Mouse (Mus musculus) megakaryocyte progenitor cell, adult 5-6 weeks (primary cell): Measurements from ENCODE around the gene Gmeb2. TPM values are rescaled to one million over a fixed set of nuclear protein-coding genes. Genes with fewer than 3 reads are reported as not detected.

Experiments used
- ATAC-seq: replicated peaks from 2 replicates; pipeline ENCODE4 v1.8.0; 2016; ENCODE audit warnings: mild to moderate bottlenecking, moderate TSS enrichment, inconsistent platforms; ENCODE audit not compliant: poor library complexity
- total RNA-seq, 2 experiments: library from RNA; stranded (forward) in 1 of 2; stranded (reverse) in 1 of 2; fragments of 157-497, 149-512 nt in 1 of 2; fragments of 200-1000 nt in 1 of 2; gene quantifications; 2 replicates each; pipeline versions ENCODE4 v1.2.3 to v1.2.4; 2015 to 2017

Gene Gmeb2
- 12.5 and 12.6 TPM in 2 replicates for total RNA-seq (2015)
- 13.4 and 13.6 TPM in 2 replicates for total RNA-seq (2017)

DNA sequence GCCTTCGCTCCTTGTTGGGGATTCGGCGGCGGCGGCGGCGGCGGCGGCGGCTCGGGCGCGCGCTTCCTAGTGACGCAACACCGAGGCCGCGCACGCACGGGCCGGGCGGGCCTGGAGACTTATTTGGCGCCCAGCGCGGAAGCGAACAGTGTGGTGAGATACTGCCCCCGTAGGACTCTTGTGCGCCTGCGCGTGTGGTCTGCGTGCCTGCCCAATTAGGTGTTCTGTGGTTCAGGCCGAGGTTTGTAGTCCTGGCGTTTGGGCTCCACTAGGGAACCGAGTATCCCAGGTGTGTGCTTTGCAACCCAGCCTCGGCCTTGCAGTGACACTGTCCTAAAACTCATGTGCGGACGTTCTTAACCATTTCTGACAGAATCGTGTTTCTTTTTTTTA lies at the start of gene Gmeb2:
TSS of gene Gmeb2 (minus strand) at position 78 of the 393 bp plus-strand sequence.
- ATAC-seq = peak; percentile 82

DNA sequence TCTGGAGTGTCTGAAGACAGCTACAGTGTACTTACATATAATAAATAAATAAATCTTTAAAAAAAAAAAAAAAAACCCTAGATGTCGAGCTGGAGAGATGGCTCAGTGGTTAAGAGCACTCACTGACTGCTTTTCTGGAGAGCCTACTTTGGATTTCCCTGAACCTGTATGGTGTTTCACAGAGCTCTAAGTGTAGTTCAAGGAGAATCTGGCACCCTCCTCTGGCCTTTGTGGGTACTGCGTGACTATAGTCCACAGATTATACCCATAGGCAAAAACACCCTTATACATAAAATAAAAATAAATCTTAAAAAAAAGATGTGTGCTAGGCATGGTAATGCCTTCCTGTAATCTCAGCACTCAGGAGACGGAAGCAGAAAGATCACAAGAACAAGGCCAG lies 46.2 kb upstream of the Gmeb2 start:
- ATAC-seq = peak; percentile 99

DNA sequence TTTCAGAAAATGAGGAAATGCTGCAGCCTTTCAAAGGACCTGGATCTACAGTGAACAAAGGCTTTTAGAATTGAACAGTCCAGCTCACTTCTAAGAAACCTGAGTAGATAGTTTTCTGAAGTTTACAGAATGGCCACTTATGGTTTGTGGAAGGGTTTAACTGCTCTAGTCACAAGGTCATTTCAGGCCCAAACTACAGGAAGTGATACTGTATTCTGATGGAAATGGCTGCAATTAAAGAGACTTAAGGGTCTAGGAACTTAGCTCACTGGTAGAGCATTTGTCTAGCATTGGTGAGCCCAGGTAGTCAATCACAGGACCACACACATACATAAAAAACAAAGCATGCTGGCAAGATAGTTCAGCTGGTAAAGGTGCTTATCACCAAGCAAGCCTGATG lies 44.7 kb upstream of the Gmeb2 start:
- no peak for ATAC-seq

DNA sequence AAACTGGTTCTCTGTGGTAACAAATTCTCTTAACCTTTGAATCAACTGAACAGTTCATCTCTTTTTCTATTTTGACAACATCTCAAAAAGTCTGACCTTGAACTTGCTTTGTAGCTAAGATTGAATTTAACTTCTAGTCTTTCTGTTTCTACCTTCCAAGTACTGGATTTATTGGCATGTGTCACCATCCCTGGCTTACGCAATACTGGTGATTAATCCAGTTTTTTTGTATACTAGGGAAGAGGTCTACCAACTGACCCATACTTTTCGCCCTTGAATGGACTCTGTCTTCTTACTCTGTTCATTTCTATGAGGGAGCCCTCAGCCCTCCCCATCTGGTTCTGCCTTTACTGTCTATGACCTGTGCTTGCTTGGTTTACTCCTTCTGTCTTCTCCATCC lies 38.3 kb upstream of the Gmeb2 start:
- ATAC-seq = no peak

DNA sequence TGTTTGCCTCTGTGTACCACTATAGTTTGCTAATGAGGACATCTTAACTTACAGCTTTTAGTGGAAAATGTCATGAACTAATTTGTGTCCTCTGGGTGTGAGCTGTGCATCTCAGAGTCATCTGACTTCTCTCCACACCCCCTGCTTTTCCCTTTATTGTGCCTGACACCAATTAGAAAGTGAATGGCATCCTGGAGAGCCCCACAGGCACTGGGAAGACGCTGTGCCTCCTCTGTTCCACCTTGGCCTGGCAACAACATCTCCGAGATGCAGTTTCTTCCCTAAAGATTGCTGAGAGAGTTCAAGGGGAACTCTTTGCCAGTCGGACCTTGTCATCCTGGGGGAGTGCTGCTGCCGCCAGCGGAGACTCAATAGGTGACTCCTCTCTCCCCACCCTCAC lies 34.3 kb upstream of the Gmeb2 start:
- ATAC-seq = no peak

DNA sequence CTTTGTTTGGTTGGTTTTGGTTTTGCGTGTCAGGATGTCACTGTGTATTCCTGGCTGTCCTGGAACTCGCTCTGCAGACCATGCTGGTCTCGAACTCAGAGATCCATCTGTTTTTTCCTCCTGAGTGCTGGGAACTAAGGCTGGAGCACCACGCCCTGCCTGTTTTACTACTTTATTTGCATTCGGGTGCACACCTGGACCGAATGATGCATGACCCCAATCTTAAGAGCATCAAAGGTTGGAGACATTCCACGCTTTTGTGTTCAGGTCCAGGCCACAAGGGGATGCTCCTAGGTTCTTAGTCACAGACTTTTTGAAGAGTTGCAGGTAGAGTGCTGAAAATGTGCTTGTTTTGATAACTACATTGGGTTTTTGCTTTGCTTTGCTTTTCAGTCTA lies 32.3 kb upstream of the Gmeb2 start:
- no peak for ATAC-seq

DNA sequence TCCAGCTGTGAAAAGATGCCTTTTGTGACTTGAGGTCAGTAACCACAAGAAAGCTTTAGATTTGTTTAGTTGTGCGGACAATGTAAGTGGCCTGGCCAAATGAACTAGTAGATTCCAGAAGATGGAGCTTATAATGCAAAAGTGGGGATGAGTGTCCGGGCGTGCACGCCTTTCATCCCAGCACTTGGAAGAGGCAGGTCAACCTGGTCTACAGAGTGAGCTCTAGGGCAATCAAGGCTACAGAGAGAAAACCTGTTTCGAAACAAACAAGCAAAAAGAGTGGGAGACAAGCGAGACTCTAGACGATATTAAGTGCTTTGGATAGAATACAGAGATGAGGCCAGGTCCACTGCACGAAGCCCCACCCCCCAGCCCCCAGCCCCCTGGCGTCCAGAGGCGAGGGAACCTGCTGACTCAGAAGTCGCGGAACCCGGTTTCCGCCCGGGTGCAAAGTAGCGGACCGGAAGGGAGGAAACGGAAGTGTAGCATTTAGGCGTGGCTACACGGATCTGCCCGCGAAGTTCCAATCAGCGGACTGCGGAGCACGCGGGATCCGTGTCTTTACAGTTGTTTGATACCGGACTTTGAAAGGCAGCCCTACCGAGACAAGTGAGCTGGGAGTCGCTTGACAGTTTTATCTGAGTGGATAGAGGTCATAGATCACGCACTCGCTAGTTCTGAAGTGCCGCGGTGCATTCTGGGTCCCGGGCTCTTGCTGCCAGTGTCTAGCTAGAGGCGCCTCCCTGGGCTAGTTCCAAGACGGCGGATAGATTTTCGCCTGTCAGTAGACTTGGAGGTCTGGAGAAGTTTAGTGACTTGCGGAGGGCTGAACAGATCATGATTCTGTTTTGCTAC lies 31.6 kb upstream of the Gmeb2 start, which contains the start of gene Rtel1:
TSS of gene Rtel1 (plus strand) at position 492 of the 855 bp plus-strand sequence.
- ATAC-seq = peak; percentile 97

DNA sequence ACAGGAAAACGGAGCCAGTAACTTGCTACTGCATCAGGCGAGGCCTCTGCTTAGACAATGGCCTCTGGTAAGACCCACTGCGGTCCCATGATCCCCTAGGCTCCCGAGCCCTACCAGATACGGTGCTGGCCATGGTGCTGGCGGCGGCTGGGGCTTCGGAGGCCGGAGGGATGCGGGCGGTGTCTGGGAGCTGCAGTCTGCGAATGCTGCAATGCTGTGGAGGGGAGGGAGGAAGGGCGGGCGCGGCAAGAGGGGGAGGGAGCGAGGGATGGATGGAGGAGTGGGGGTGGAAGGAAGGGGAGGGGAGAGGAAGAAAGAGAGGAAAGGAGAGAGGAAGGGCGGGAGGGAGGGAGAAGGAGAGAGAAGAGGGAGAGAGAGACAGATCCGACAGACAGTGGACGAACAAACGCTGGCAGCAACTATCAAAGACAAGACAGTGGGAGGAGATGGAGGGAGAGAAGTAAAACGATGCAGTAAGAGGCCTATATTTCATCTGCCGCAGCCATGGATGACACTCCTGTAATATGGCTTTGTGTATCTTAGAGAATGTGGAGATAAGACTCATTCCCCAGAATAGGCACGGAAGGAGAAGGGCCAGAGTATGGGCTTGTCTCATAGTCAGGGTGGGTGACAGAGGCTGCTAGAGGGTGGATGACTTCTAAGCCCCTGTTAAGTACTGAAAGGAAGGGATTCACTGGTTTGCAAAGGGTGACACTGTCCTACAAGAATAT lies 26.4 kb upstream of the Gmeb2 start, which contains the start of gene Stmn3:
TSS of gene Stmn3 (minus strand) at position 421 of the 731 bp plus-strand sequence.
- ATAC-seq = peak; percentile 96

DNA sequence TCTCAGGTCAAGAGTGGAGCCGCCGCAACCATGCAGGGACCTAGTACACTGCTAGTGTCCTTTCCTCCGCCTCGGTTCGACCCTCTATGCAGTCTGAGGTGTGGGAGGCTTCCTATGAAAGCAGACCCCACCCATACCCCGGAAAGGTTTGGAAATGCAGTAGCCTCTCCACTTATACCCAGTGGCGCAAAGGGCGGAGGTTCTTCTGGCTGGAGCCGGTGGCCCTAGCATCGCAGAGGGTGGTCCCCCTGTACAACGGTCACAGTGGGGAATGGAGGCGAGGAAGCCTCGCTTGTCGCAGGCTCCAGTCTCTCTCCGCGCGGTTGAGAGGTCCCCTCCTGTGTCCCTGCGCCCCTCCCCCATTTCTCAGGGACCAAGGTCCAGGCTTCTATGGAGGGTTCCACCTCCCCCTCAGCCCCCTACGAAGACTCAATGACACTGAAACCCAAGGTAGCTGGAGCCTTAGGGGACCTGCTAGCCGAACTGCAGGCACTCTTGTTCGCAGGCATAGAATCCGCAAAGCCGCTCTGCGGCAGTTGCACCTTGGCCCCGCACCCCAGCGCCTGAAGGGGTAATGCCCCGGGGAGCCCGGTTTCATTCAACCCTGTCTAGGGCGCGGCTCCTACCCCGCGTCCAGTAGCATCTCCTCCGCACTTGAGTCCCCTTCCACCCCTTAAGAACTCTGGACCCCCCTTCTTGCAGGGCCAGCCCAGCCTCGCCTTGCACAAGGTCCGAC lies 25.7 kb upstream of the Gmeb2 start:
- ATAC-seq = no peak

DNA sequence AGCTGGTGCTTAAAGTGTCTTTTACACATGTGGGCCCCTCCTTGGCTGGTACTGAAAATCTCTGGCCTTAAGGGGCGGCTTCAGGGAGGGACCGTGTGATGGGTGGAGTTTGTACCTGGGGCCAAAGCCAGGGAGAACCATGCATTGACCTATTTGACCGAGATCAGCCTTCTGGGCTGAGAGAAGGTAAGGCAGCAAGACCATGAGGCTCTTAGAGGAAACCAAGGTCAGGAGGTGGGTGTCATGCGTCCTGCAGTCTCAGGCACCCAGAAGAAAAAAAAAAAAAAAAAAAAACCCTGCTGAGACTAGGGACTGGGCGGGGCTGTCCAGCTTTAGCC lies 25.1 kb upstream of the Gmeb2 start:
- ATAC-seq = no peak

DNA sequence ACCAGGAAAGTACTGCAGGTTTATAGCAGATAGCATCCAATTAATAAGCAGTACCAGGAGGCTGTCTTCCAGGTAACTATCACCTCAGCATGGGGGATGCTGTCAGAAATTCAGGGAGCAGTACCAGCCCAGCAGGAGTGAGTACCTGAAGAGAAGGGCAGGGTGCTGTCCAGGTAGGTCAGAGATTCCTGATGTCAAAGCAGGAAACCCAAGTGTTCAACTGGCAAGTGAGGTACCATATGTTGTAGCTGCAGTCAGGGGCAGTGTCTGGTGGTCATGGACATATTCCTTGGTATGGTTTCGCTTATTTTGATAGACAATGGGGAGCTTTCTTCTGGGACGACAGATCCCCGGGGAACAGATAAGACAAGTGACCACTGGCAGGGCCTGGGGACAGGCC lies 24.6 kb upstream of the Gmeb2 start:
- no peak for ATAC-seq

DNA sequence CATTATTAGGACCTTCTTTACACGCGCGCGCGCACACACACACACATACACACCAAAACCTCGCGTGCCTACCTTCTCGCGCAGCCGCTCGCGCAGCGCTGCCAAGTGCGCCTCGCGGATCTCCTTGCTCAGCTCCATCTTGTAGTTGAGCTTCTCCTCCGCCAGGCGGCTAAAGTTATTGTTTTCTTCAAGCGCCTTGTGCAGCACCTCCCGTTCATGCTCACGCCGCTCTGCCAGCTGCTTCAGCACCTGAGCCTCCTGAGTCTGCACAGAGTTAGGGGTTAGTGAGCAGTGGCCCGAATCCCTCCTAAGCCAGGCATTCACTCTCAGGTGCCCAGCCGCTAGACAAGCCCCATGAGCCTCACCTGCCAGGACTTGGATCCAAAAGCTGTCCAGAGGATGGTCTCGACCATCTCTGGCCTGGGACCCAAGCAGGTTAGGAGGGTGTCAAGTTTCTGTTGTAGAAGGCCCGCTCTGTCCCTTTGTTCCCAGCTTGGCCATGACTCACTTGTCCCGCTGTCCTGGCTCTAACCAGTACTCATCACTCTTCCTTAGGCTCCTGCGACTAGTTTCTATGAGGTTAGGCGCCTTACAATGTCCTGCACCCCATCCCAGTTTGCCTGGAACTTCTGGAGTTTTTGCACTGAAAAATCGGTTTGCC lies 19.4 kb upstream of the Gmeb2 start:
- peak; percentile 83 for ATAC-seq

DNA sequence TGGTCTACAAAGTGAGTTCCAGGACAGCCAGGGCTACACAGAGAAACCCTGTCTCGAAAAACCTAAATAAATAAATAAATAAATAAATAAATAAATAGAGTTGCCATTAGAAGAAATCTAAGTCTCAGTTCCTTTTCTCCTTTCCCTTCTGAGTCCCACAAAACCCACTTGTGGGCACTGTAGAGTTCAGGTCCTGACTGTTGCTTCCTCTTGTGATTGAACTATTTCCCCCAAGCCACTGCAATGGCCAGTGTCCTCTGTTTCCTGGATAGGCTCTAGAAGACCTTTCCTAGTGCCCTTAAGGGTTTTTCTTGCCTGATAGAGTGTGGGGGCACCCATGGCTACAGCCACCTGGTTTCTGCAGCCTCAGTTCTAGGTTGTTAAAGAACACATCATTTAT lies 17.1 kb upstream of the Gmeb2 start:
- ATAC-seq = peak; percentile 51

DNA sequence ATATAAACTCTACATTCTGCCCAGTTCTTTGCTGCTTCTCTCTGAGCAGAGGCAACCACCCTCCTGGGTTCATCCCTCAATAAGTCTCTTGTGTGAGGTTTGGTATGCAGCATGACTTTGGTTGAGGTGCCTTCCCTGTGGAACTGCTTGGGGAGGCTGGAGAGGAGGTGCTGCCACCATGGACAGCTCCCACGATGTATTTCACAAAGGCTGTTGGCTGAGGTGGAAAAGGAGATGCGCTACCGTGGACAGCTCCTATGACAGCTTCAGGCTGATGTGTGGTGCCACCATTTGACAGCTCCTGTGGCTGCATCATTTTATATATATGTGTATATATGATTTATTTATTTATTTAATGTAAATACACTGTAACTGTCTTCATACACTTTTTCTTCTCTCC lies 14.2 kb upstream of the Gmeb2 start:
- ATAC-seq = peak; percentile 95

DNA sequence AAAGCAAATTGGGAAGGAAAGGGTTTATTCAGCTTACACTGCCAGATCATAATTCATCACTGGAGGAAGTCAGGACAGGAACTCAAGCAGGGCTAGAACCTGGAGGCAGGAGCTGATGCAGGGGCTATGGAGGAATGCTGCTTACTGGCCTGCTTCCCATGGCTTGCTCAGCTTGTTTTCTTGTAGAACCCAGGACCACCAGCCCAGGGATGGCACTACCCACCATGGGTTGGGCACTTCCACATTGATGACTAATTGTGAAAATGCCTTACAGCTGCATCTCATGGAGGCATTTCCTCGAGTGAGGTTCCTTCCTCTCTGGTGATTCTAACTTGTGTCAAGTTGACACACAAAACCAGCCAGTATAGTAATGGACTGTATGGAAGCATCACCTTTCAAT lies 3.1 kb upstream of the Gmeb2 start:
- ATAC-seq = no peak

DNA sequence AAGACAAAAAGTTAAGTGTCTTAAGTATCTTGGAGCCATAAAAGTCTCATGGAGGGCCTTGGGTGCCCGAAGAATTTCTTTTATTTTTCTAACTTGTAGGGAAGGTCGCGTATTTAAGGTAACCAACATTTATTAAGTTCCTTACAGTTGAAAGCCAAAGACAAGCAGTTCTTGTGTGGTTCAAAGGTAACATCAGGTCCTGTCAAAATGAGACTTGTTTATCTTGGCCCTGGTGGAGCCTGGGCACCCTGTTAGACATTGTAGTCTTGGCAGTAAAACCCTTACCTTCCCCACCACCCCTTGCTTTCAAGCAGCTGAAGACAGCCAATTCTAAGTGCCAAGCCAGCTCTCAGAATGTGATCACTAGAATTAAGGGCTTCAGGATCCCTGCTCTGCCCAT lies 856 bp upstream of the Gmeb2 start:
- no peak for ATAC-seq

DNA sequence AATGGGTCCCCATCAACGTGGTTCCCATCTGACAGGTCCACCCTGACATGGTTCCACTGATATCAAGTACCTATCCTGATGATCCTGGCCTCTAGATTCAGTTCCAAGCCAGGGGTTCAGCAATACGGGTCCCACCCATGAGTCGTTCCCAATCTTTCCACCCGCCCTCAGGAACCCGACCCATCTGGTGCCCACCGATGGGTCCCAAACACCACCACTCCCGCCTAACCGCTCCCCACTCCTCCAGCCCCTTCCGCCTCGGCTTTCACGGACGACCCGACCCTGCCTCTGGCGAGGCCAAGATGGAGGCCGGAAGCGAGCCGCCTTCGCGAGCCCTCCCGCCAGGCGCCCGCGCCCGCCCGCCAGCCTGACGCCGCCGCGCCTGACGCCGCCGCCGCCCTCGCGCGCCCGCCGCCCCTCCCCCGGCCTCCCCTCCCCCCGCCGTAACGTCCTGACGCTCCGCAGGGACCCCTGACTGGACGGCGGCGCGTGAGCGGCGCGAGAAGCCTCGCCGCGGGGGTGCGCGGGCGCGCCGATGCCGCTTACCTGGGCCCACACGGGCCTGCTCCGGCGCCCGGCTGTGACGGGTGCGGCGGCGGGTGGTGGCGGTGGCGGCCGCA lies 387 bp downstream of the Gmeb2 start:
- ATAC-seq = peak; percentile 62

DNA sequence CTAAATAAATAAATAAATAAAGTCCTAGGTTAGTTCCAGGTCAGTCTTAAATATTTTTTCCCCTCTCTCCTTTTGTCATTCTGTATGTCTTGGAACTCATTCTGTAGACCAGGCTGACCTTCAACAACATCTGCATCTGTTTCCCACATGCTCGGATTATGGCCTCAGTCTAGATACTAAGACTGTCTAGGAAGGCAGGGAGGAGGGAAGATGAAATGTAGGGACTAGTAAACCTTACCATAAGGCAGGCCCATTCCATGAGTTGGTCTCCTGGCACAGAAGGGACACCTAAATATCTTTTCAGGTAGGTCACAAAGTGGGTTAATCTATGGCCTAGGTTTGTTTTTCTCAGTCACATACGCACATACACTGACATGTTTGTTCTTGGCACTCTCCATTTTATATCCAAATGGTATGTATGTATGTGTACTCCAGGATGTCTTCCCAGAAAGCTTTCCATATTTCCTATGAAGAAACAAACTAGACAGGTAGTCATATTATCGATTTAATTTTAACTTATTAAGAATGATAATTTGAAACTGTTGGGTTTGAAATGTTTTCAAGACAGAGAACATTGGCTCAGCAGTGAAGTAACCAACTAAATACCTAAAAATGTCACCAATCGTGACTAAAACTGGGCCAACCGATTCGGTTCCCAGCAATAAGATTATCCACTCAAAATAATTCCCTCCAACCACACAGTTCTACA lies 1.1 kb downstream of the Gmeb2 start:
- no peak for ATAC-seq

DNA sequence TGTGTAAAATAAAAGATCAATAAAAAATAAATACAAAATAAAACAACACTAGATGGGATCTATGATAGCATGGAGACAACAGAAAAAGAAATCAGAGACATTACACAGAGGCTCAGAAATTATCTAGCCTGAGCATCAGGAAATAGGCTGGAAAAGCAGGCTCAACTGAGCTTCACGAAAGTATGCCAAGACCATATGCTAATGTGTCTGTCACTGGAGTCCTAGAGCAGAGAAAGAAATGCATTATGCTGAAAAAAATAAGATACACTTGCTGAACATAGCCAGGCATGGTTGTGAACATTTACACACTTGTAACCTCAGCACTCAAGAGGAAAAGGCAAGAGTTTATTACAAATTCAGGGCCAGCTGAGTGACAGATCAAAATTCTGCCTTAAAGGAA lies 7.9 kb downstream of the Gmeb2 start:
- no peak for ATAC-seq

DNA sequence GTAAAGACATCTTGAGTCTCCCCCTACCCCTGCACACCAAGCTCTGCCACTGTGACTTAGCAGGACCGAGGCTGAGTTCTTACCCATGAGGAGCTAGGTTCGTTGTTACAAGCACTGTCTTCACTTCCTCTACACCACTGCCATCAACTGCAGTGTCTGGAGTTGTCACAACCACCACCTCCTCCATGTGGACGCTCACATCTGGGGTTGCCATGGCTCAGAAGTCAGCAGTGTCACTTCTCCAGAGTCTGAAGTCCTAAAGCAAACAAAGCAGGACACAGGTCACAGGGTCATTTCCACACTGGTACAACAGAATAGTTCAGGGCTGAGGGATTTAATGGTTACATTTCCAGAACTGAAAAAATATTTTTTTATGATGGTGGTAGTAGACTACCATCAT lies 10.0 kb downstream of the Gmeb2 start:
- ATAC-seq = no peak; the same call in 1 of the 2 replicates
